ENCODE assay signal across 7 mouse cellular contexts in the genomic region with DNA sequence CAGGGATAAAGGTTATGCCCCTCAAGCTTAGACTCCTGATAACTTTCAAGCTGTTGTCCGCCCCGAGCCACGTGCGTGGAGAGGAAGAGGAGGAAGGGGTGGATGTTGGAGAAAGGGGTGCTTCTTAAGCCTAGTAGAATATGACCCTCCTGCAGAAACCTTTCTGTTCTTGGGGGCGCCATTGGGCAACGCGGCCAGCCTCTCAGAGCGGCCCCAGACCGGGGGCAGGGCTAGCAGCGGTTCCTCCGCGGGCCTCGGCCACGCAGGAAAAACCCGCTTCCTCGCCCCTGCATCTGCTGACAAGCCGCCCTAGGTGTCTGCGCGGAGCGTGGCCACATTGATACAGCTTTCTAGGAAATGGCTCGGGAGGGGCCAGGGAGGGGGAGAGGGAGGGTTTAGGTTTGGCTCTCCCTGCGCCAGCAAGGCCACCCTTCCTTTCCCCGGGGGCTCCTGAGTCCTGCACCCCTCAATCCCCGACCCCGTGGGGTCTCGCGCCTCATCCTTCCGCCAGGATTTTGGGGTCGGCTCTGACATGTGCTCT. TPM values are rescaled to one million over a fixed set of nuclear protein-coding genes. Genes with fewer than 3 reads are reported as not detected.
DNase-seq lines count a peak whose midpoint lies in the region; ATAC-seq and TF ChIP-seq lines count a peak whose summit lies in the region.

No protein-coding gene starts in this region.

- peak overlapping the region; percentile 96 for H3K4me2 ChIP-seq in intestine, embryonic 15.5 days (replicated peaks)
- peak overlapping the region; percentile 89 for H3K4me2 ChIP-seq in neural tube, embryonic 15.5 days

- H3K36me3 ChIP-seq in G1E (replicated peaks): peaks cover 26% of the 10 kb centered on the region
- H3K36me3 ChIP-seq in intestine, embryonic 15.5 days: no peaks in the 10 kb centered on the region
- H3K36me3 ChIP-seq in neural tube, embryonic 15.5 days: no peaks in the 10 kb centered on the region

- H3K4me1 ChIP-seq in G1E (ENCODE audit: insufficient read depth, low read depth, low read length): peaks cover 63% of the 10 kb centered on the region
- peaks cover 40% of the 10 kb centered on the region for H3K4me1 ChIP-seq in intestine, embryonic 15.5 days (replicated peaks)
- peaks cover 19% of the 10 kb centered on the region for H3K4me1 ChIP-seq in lung, adult 2 months (ENCODE audit: control insufficient read depth, insufficient read depth, low read length)
- H3K4me1 ChIP-seq in neural tube, embryonic 15.5 days: peaks cover 78% of the 10 kb centered on the region

- no peak for TF ChIP-seq CTCF in G1E (IDR thresholded peaks at IDR 0.05; ENCODE audit: low read depth, low read length)
- no peak for TF ChIP-seq CTCF in lung, adult 2 months (IDR thresholded peaks at IDR 0.05; ENCODE audit: insufficient read depth, low read length)

- 1% methylated on average over 29 of the region's 29 CpGs for WGBS in intestine, embryonic 15.5 days
- under 1% methylated on average over 29 of the region's 29 CpGs for WGBS in lung, adult 2 months
- WGBS in neural tube, embryonic 15.5 days: 0% methylated on average over 29 of the region's 29 CpGs

- H3K9ac ChIP-seq in intestine, embryonic 15.5 days: peak overlapping the region; percentile 55
- H3K9ac ChIP-seq in neural tube, embryonic 15.5 days (replicated peaks): peak overlapping the region; percentile 48

- H3K27ac ChIP-seq in intestine, embryonic 15.5 days: peak overlapping the region; percentile 93
- H3K27ac ChIP-seq in neural tube, embryonic 15.5 days (replicated peaks): peak overlapping the region; percentile 66

- no peaks in the 10 kb centered on the region for H3K9me3 ChIP-seq in G1E (replicated peaks)
- H3K9me3 ChIP-seq in intestine, embryonic 15.5 days: no peaks in the 10 kb centered on the region
- H3K9me3 ChIP-seq in neural tube, embryonic 15.5 days (replicated peaks): no peaks in the 10 kb centered on the region

- DNase-seq in G1E (ENCODE audit: low spot score): peak; percentile 69
- DNase-seq in adrenal gland, postnatal 10 days: peak; percentile 60
- peak; percentile 67 for DNase-seq in forelimb bud, embryonic 11.5 days (ENCODE audit: low read depth, low spot score)
- peak; percentile 46 for DNase-seq in lung, adult 2 months
- peak; percentile 58 for DNase-seq in thymus, postnatal 25 days

- peak; percentile 25 for ATAC-seq in G1E (ENCODE audit: extremely low read depth, insufficient number of reproducible peaks, low FRiP score, poor library complexity, severe bottlenecking)
- ATAC-seq in intestine, embryonic 15.5 days: peak; percentile 14
- ATAC-seq in neural tube, embryonic 15.5 days (ENCODE audit: low FRiP score): peak; percentile 25

- peaks cover 18% of the 10 kb centered on the region; the same call in 1 of the 2 replicates for H3K27me3 ChIP-seq in G1E (ENCODE audit: insufficient read depth, low read length)
- no peaks in the 10 kb centered on the region for H3K27me3 ChIP-seq in intestine, embryonic 15.5 days (replicated peaks)
- peaks cover 61% of the 10 kb centered on the region for H3K27me3 ChIP-seq in neural tube, embryonic 15.5 days (replicated peaks)

- TF ChIP-seq POLR2A in lung, adult 2 months (IDR thresholded peaks at IDR 0.05; ENCODE audit: borderline replicate concordance, extremely low read depth, low read depth, low read length): no peak

- H3K4me3 ChIP-seq in G1E (ENCODE audit: low read depth, low read length): peak overlapping the region; percentile 99
- H3K4me3 ChIP-seq in intestine, embryonic 15.5 days (replicated peaks): peak overlapping the region; percentile 77
- peak overlapping the region; percentile 35 for H3K4me3 ChIP-seq in lung, adult 2 months (replicated peaks; ENCODE audit: extremely low read depth, low read depth, low read length)
- peak overlapping the region; percentile 48 for H3K4me3 ChIP-seq in neural tube, embryonic 15.5 days (replicated peaks)

RNA-seq across cellular contexts. Expression of a gene that starts 0.4 kb away (rescaled TPM):
- total RNA-seq in G1E (2014; fragmentation: Nextera tagmentation) (549 and 656 TPM in 2 replicates), G1E (2017) (127 and 152 TPM in 2 replicates)
- polyA plus RNA-seq in G1E (2012): 822 and 1,195 TPM in 2 replicates
- total RNA-seq in adrenal gland, postnatal 10 days (2021): 100 to 1,000 TPM; 177 to 178 TPM
- polyA plus RNA-seq in intestine, embryonic 15.5 days (2015; fragmentation: Nextera tagmentation; extraction: Ambion mirVana): 881 and 991 TPM in 2 replicates
- 47.8 and 51.0 TPM in 2 replicates for polyA plus RNA-seq in lung, adult 2 months (2012; rRNA removed)
- 155 and 302 TPM in 2 replicates for polyA plus RNA-seq in neural tube, embryonic 15.5 days (2015; fragmentation: Nextera tagmentation; extraction: Ambion mirVana)

RNA-seq across cellular contexts. Expression of a gene that starts 42.3 kb away (rescaled TPM):
- 2.5 and 3.4 TPM in 2 replicates for total RNA-seq in G1E (2014; fragmentation: Nextera tagmentation)
- 4.0 and 4.7 TPM in 2 replicates for total RNA-seq in G1E (2017)
- polyA plus RNA-seq in G1E (2012): 0.94 and 1.1 TPM in 2 replicates
- 10 to 100 TPM; 12.5 to 16.2 TPM for total RNA-seq in adrenal gland, postnatal 10 days (2021)
- polyA plus RNA-seq in intestine, embryonic 15.5 days (2015; fragmentation: Nextera tagmentation; extraction: Ambion mirVana): 5.6 and 7.3 TPM in 2 replicates
- 2.7 and 4.1 TPM in 2 replicates for polyA plus RNA-seq in lung, adult 2 months (2012; rRNA removed)
- 6.3 and 7.3 TPM in 2 replicates for polyA plus RNA-seq in neural tube, embryonic 15.5 days (2015; fragmentation: Nextera tagmentation; extraction: Ambion mirVana)

Comparison
In these comparisons a context has a peak if more than half of its experiments do, and no peak if none do; other contexts are left out.
1. Peak in every context shown above with its lines: DNase-seq, ATAC-seq, H3K4me3 ChIP-seq and H3K27ac ChIP-seq.
2. H3K4me3 ChIP-seq: peak in every context shown above with its lines; median percentile 99 in G1E; 77 in intestine, embryonic 15.5 days; 48 in neural tube, embryonic 15.5 days; 35 in lung, adult 2 months.